Mouse (Mus musculus) limb, embryonic 10.5 days (tissue): ENCODE measurements around the gene C9orf72. TPM values are rescaled to one million over a fixed set of nuclear protein-coding genes. Genes with fewer than 3 reads are reported as not detected.

Experiments used
- DNase-seq: peaks from one replicate; pipeline ENCODE4 v3.0.0-alpha.2; 2017; ENCODE audit warnings: low spot score
- H3K27ac ChIP-seq: fragments of 300-500 bp; sonication (generic); 2 replicates; pipeline ENCODE4 v1.5.1; 2016; ENCODE audit warnings: mild to moderate bottlenecking
- H3K27me3 ChIP-seq: fragments of 300-500 bp; sonication (generic); 2 replicates; pipeline ENCODE4 v1.6.1; 2016; ENCODE audit warnings: low read depth, mild to moderate bottlenecking; ENCODE audit not compliant: poor library complexity, severe bottlenecking
- H3K36me3 ChIP-seq: fragments of 300-500 bp; sonication (generic); 2 replicates; pipeline ENCODE4 v1.6.1; 2016; ENCODE audit warnings: mild to moderate bottlenecking, moderate library complexity
- H3K4me1 ChIP-seq: fragments of 300-500 bp; sonication (generic); 2 replicates; pipeline ENCODE4 v1.6.1; 2016
- H3K4me3 ChIP-seq: fragments of 300-500 bp; sonication (generic); 2 replicates; pipeline ENCODE4 v1.5.1; 2016; ENCODE audit warnings: mild to moderate bottlenecking, moderate library complexity
- H3K9me3 ChIP-seq: fragments of 300-500 bp; sonication (generic); replicated peaks from 2 replicates; pipeline ENCODE4 v1.6.1; 2016; ENCODE audit warnings: mild to moderate bottlenecking
- WGBS: fragments of 180-500 bp; shearing (Covaris S2); methylation state at CpG from one replicate; pipeline ENCODE4 v1.1.7; 2016; 5-methylcytosine and 5-hydroxymethylcytosine counted together
- polyA plus RNA-seq: library from polyadenylated mRNA; unstranded; fragments of >200 nt; fragmentation: Nextera tagmentation; extraction: Ambion mirVana; gene quantifications from 2 replicates; pipeline ENCODE4 v1.2.1, GENCODE M21; 2016

The C9orf72 gene
- polyA plus RNA-seq, 1 experiment from 2014 or later: 11.8 TPM

- Histone ChIP-seq H3K27ac (no peak overlapping the region), H3K4me1 (peaks cover 3% of the 10 kb centered on the region; the same call in 1 of the 2 replicates)
- 19% methylated on average over 2 of the region's 2 CpGs for WGBS
Measured at GRCm38 (mm10) chr4:35221131-35221530, 4.8 kb downstream of the C9orf72 start.

GRCm38 (mm10) chr4:35220108-35220731 is 5.8 kb downstream of the C9orf72 start:
- no peak overlapping the region for H3K4me3 ChIP-seq
- H3K4me1 ChIP-seq: peaks cover 3% of the 10 kb centered on the region; the same call in 1 of the 2 replicates
- 0 out of 2 replicates have a peak, but pooled peaks cover 4% of the 10 kb centered on the region for H3K36me3 ChIP-seq
- H3K27ac ChIP-seq: no peak overlapping the region
- H3K27me3 ChIP-seq: peaks cover 8% of the 10 kb centered on the region; the same call in 1 of the 2 replicates
- no peaks in the 10 kb centered on the region for H3K9me3 ChIP-seq
- DNase-seq: no peak
- WGBS: 93% methylated on average over 6 of the region's 6 CpGs

More at GRCm38 (mm10) chr4:35221131-35221530, 4.8 kb downstream of the C9orf72 start:
- no peaks in the 10 kb centered on the region for H3K9me3 ChIP-seq
- H3K27me3 ChIP-seq: peaks cover 8% of the 10 kb centered on the region; the same call in 1 of the 2 replicates
- no peak for DNase-seq
- no peaks in the 10 kb centered on the region for H3K36me3 ChIP-seq
- no peak overlapping the region for H3K4me3 ChIP-seq

GRCm38 (mm10) chr4:35204659-35205058 is 21.3 kb downstream of the C9orf72 start:
- H3K9me3 ChIP-seq: no peaks in the 10 kb centered on the region
- H3K27ac ChIP-seq: no peak overlapping the region
- no peak for DNase-seq
- H3K4me1 ChIP-seq: no peaks in the 10 kb centered on the region
- H3K36me3 ChIP-seq: peaks cover 10% of the 10 kb centered on the region; the same call in 1 of the 2 replicates
- 49% methylated on average over 7 of the region's 7 CpGs for WGBS
- no peak overlapping the region for H3K4me3 ChIP-seq
- H3K27me3 ChIP-seq: no peaks in the 10 kb centered on the region

GRCm38 (mm10) chr4:35203724-35204123 is 22.3 kb downstream of the C9orf72 start:
- no peaks in the 10 kb centered on the region for H3K4me1 ChIP-seq
- whole genome bisulfite sequencing: 95% methylated on average over 2 of the region's 2 CpGs

GRCm38 (mm10) chr4:35201700-35202099 is 24.3 kb downstream of the C9orf72 start:
- Histone ChIP-seq H3K9me3 (no peaks in the 10 kb centered on the region), H3K4me3 (no peak overlapping the region), H3K36me3 (peaks cover 10% of the 10 kb centered on the region; the same call in 1 of the 2 replicates), H3K27ac (no peak overlapping the region), H3K4me1 (no peaks in the 10 kb centered on the region), H3K27me3 (no peaks in the 10 kb centered on the region)
- no peak for DNase-seq
- 93% methylated on average over 5 of the region's 5 CpGs for WGBS

More at GRCm38 (mm10) chr4:35203724-35204123, 22.3 kb downstream of the C9orf72 start:
- no peak overlapping the region for H3K27ac ChIP-seq
- peaks cover 10% of the 10 kb centered on the region; the same call in 1 of the 2 replicates for H3K36me3 ChIP-seq
- no peak for DNase-seq
- H3K27me3 ChIP-seq: no peaks in the 10 kb centered on the region
- H3K4me3 ChIP-seq: no peak overlapping the region
- H3K9me3 ChIP-seq: no peaks in the 10 kb centered on the region

DNA sequence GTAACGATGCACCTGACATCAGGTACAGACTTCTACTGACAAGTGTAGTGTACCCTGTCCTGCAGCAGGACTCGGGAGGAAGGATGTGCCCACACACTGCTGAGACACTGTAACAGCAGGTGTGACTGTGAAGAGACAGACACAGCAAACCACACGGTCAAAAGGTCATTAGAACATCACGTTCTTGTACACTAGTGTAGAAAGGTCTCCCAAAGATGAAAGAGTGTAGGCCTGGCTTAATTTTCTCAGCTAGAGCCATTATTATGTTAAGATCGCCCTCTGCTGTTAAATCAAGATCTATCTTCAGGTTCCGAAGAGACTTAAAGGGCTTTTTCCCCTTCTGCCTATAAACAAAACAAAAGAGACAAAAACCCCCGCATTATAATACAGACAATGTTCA is 33.2 kb downstream of the C9orf72 start:
- H3K4me3 ChIP-seq: no peak overlapping the region
- WGBS: 56% methylated on average over 7 of the region's 7 CpGs
- DNase-seq: no peak

GRCm38 (mm10) chr4:35189794-35190193 is 36.2 kb downstream of the C9orf72 start:
- H3K27me3 ChIP-seq: no peaks in the 10 kb centered on the region
- H3K4me3 ChIP-seq: no peak overlapping the region
- H3K27ac ChIP-seq: no peak overlapping the region
- 83% methylated on average over 5 of the region's 5 CpGs for WGBS
- no peak for DNase-seq
- no peaks in the 10 kb centered on the region for H3K36me3 ChIP-seq
- no peaks in the 10 kb centered on the region for H3K4me1 ChIP-seq
- no peaks in the 10 kb centered on the region for H3K9me3 ChIP-seq

More for the DNA sequence above, 33.2 kb downstream of the C9orf72 start:
- no peaks in the 10 kb centered on the region for H3K36me3 ChIP-seq
- H3K4me1 ChIP-seq: no peaks in the 10 kb centered on the region
- no peaks in the 10 kb centered on the region for H3K9me3 ChIP-seq
- H3K27ac ChIP-seq: no peak overlapping the region
- no peaks in the 10 kb centered on the region for H3K27me3 ChIP-seq

DNA sequence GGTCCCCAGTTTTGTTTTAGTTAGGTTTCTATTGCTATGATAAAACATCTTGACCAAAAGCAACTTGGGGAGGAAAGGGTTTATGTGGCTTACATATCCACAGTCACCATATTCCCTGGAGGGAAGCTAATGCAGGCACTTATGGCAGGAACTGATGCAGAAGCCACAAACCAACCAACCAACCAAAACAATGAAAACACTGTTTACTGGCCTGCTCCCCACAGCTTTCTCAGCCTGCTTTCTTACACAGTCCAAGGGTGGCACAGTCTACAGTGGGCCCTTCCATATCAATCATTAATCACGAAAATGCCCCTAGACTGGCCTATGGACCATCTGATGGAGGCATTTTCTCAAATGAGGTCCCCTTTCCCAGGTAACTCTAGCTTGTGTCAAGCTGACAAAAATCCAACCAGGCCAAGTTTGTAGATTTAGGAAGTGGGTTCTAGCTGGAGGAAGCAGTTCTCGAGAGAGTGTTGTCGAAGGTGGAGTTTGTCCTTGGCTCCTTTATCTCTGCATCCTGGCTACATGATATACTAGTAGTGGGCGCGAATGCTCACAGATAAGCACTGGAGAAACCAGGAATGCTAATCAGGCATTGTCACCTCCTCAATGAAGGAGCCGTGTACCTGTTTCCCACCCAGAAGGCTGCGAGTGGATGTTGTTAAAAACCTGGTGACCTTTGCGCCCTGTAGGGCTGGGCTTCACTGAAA is 38.2 kb downstream of the C9orf72 start:
- H3K36me3 ChIP-seq: no peaks in the 10 kb centered on the region
- no peaks in the 10 kb centered on the region for H3K27me3 ChIP-seq
- no peak for DNase-seq
- WGBS: 94% methylated on average over 8 of the region's 8 CpGs
- H3K27ac ChIP-seq: no peak overlapping the region
- no peak overlapping the region for H3K4me3 ChIP-seq
- no peaks in the 10 kb centered on the region for H3K9me3 ChIP-seq
- H3K4me1 ChIP-seq: no peaks in the 10 kb centered on the region

GRCm38 (mm10) chr4:35177926-35178645 is 47.9 kb downstream of the C9orf72 start:
- Histone ChIP-seq H3K9me3 (no peaks in the 10 kb centered on the region), H3K27me3 (no peaks in the 10 kb centered on the region), H3K4me1 (no peaks in the 10 kb centered on the region), H3K36me3 (no peaks in the 10 kb centered on the region), H3K27ac (no peak overlapping the region), H3K4me3 (no peak overlapping the region)
- WGBS: 86% methylated on average over 12 of the region's 12 CpGs
- DNase-seq: no peak

GRCm38 (mm10) chr4:35175566-35175965 is 50.4 kb downstream of the C9orf72 start:
- no peaks in the 10 kb centered on the region for H3K36me3 ChIP-seq
- no peak overlapping the region for H3K4me3 ChIP-seq
- no peak overlapping the region for H3K27ac ChIP-seq
- no peak for DNase-seq
- H3K4me1 ChIP-seq: no peaks in the 10 kb centered on the region
- no peaks in the 10 kb centered on the region for H3K27me3 ChIP-seq
- 96% methylated on average over 2 of the region's 2 CpGs for WGBS
- H3K9me3 ChIP-seq: no peaks in the 10 kb centered on the region

- WGBS: 89% methylated on average over 1 of the region's 1 CpGs
- Histone ChIP-seq H3K9me3 (no peaks in the 10 kb centered on the region), H3K27me3 (no peaks in the 10 kb centered on the region), H3K27ac (no peak overlapping the region), H3K4me3 (no peak overlapping the region), H3K36me3 (no peaks in the 10 kb centered on the region), H3K4me1 (no peaks in the 10 kb centered on the region)
- DNase-seq: no peak
Measured at GRCm38 (mm10) chr4:35173551-35173950, 52.4 kb downstream of the C9orf72 start.

- Histone ChIP-seq H3K4me1 (peaks cover 5% of the 10 kb centered on the region; the same call in 1 of the 2 replicates), H3K4me3 (no peak overlapping the region), H3K36me3 (no peaks in the 10 kb centered on the region), H3K27me3 (no peaks in the 10 kb centered on the region), H3K27ac (no peak overlapping the region), H3K9me3 (no peaks in the 10 kb centered on the region)
- DNase-seq: no peak
- WGBS: 87% methylated on average over 2 of the region's 2 CpGs
Measured at GRCm38 (mm10) chr4:35172471-35172870, 53.5 kb downstream of the C9orf72 start.
